Mouse (Mus musculus) thymus, postnatal 0 days (tissue): ENCODE data around the gene Slc47a2. TPM values are rescaled to one million over a fixed set of nuclear protein-coding genes. Genes with fewer than 3 reads are reported as not detected.

Experiments
- DNase-seq: peaks from one replicate; pipeline ENCODE4 v3.0.0-alpha.2; 2015; ENCODE audit warnings: low spot score
- polyA plus RNA-seq: library from polyadenylated mRNA; unstranded; fragments of >200 nt; fragmentation: Nextera tagmentation; extraction: Ambion mirVana; gene quantifications from 2 replicates; pipeline ENCODE4 v1.2.1, GENCODE M21; 2015

Slc47a2 gene
- polyA plus RNA-seq, 1 experiment from 2014 or later: 0.82 TPM

GRCm38 (mm10) chr11:61283414-61284049, 59.1 kb downstream of the Slc47a2 start:
- no peak for DNase-seq

GRCm38 (mm10) chr11:61278445-61279077, 64.1 kb downstream of the Slc47a2 start:
- no peak for DNase-seq

- DNase-seq: no peak
Measured at GRCm38 (mm10) chr11:61277937-61278336, 64.7 kb downstream of the Slc47a2 start.

GRCm38 (mm10) chr11:61276482-61276881, 66.2 kb downstream of the Slc47a2 start:
- DNase-seq: no peak

- DNase-seq: no peak
Measured at GRCm38 (mm10) chr11:61275106-61275505, 67.6 kb downstream of the Slc47a2 start.

- no peak for DNase-seq
Measured at GRCm38 (mm10) chr11:61274421-61274820, 68.2 kb downstream of the Slc47a2 start.

- no peak for DNase-seq
Measured at GRCm38 (mm10) chr11:61273928-61274327, 68.7 kb downstream of the Slc47a2 start.

- no peak for DNase-seq
Measured at GRCm38 (mm10) chr11:61271612-61272011, 71.0 kb downstream of the Slc47a2 start.

- no peak for DNase-seq
Measured at GRCm38 (mm10) chr11:61270406-61270805, 72.3 kb downstream of the Slc47a2 start.

- DNase-seq: no peak
Measured at GRCm38 (mm10) chr11:61268626-61269349, 73.9 kb downstream of the Slc47a2 start.

- peak; percentile 96 for DNase-seq
Measured at GRCm38 (mm10) chr11:61266551-61267533, 75.8 kb downstream of the Slc47a2 start, which contains the start of gene Aldh3a2. TSS of gene Aldh3a2 (minus strand) at chr11:61267464.

- DNase-seq: no peak
Measured at GRCm38 (mm10) chr11:61263841-61264240, 78.8 kb downstream of the Slc47a2 start.

GRCm38 (mm10) chr11:61262516-61262915, 80.1 kb downstream of the Slc47a2 start:
- DNase-seq: no peak

- no peak for DNase-seq
Measured at GRCm38 (mm10) chr11:61259106-61259505, 83.6 kb downstream of the Slc47a2 start.

GRCm38 (mm10) chr11:61252807-61253206, 89.9 kb downstream of the Slc47a2 start:
- no peak for DNase-seq

GRCm38 (mm10) chr11:61251741-61252140, 90.9 kb downstream of the Slc47a2 start:
- no peak for DNase-seq

Other genes starting within 250 kb of the Slc47a2 start
- gene Tnfrsf13b, start 216.1 kb downstream of the Slc47a2 start, polyA plus RNA-seq: 51.8 and 56.0 TPM in 2 replicates
- gene Usp22, start 167.8 kb downstream of the Slc47a2 start, polyA plus RNA-seq: 51.3 and 53.9 TPM in 2 replicates
- gene Aldh3a1, start 135.3 kb downstream of the Slc47a2 start, polyA plus RNA-seq: 1.6 and 2.2 TPM in 2 replicates
- 43.3 and 47.0 TPM in 2 replicates for gene Aldh3a2, start 75.4 kb downstream of the Slc47a2 start, polyA plus RNA-seq
- gene Slc47a1, start 35.5 kb upstream of the Slc47a2 start, polyA plus RNA-seq: 1.3 and 1.7 TPM in 2 replicates
- gene Rnf112, start 111.3 kb upstream of the Slc47a2 start, polyA plus RNA-seq: not detected in 2 replicates
- gene Mfap4, start 142.6 kb upstream of the Slc47a2 start, polyA plus RNA-seq: 5.5 and 10.7 TPM in 2 replicates
- gene Mapk7, start 151.5 kb upstream of the Slc47a2 start, polyA plus RNA-seq: 26.0 and 26.2 TPM in 2 replicates
- gene B9d1, start 162.3 kb upstream of the Slc47a2 start, polyA plus RNA-seq: 6.7 and 8.9 TPM in 2 replicates
- 4.6 and 5.1 TPM in 2 replicates for gene Epn2, start 236.8 kb upstream of the Slc47a2 start, polyA plus RNA-seq